Mouse (Mus musculus) heart, adult 2 months (tissue): ENCODE measurements around the gene Stxbp1.

Experiments
- CTCF ChIP-seq: fragments of 200-600 bp; IDR thresholded peaks from 2 replicates; pipeline ENCODE4 v1.8.1; 2022; ENCODE audit warnings: antibody characterized with exemption, mild to moderate bottlenecking, moderate library complexity
- POLR2A ChIP-seq: fragments of 200-500 bp; IDR thresholded peaks from 2 replicates; pipeline ENCODE4 v1.6.1; 2011; ENCODE audit warnings: mild to moderate bottlenecking, low read depth, low read length, control low read depth; ENCODE audit not compliant: insufficient read depth

DNA sequence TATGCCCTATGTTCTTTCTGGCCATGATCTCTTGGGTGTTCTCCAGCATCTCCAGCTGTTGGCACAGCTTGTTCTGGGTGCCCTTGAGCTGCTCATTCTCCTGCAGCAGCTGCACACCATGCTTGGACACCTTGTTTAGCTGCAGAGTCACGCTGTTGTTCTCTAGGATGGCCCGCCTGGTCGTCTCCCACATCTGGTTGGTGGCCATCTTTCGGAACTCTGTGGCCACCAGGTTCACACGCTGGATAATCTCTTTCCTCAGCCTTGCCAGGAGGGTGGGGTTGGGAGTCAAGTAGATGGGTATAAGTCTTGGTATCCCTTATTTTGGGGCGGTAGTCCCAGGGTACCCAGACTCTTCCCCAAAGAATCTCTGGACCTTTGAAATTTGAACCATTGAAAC, 67.3 kb downstream of the Stxbp1 start:
- TF ChIP-seq CTCF (no peak), POLR2A (no peak)
